Mouse (Mus musculus) stomach, postnatal 0 days (tissue): ENCODE results near the gene Lrig2. TPM values are rescaled to one million over a fixed set of nuclear protein-coding genes. Genes with fewer than 3 reads are reported as not detected.

Source experiments
- ATAC-seq: fragments of 200-750 bp; cut with Nextera tagmentation; 2 replicates; pipeline ENCODE4 v1.8.0; 2017; ENCODE audit not compliant: low FRiP score, low TSS enrichment
- DNase-seq: peaks from one replicate; pipeline ENCODE4 v3.0.0-alpha.2; 2016; ENCODE audit warnings: low spot score
- H3K27ac ChIP-seq: fragments of 300-500 bp; sonication (generic); replicated peaks from 2 replicates; pipeline ENCODE4 v1.5.1; 2014; ENCODE audit warnings: mild to moderate bottlenecking, control low read depth
- H3K27me3 ChIP-seq: fragments of 300-500 bp; sonication (generic); 2 replicates; pipeline ENCODE4 v1.6.1; 2014; ENCODE audit warnings: low read length; ENCODE audit not compliant: control insufficient read depth, insufficient read depth
- H3K36me3 ChIP-seq: fragments of 300-500 bp; sonication (generic); 2 replicates; pipeline ENCODE4 v1.6.1; 2014; ENCODE audit warnings: low read length, mixed read lengths; ENCODE audit not compliant: control insufficient read depth, insufficient read depth
- H3K4me1 ChIP-seq: fragments of 300-500 bp; sonication (generic); replicated peaks from 2 replicates; pipeline ENCODE4 v1.6.1; 2014; ENCODE audit warnings: antibody characterized with exemption; ENCODE audit not compliant: control insufficient read depth, insufficient read depth
- H3K4me2 ChIP-seq: fragments of 300-500 bp; sonication (generic); replicated peaks from 2 replicates; pipeline ENCODE4 v1.6.1; 2014; ENCODE audit warnings: low read depth, mild to moderate bottlenecking, control low read depth, moderate library complexity
- H3K4me3 ChIP-seq: fragments of 300-500 bp; sonication (generic); 2 replicates; pipeline ENCODE4 v1.5.1; 2014; ENCODE audit warnings: low read depth, low read length, control low read depth
- H3K9ac ChIP-seq: fragments of 300-500 bp; sonication (generic); 2 replicates; pipeline ENCODE4 v1.6.1; 2014; ENCODE audit warnings: mild to moderate bottlenecking, low read length, control low read depth, mixed read lengths
- H3K9me3 ChIP-seq: fragments of 300-500 bp; sonication (generic); 2 replicates; pipeline ENCODE4 v1.6.1; 2016; ENCODE audit warnings: low read length; ENCODE audit not compliant: control insufficient read depth
- CTCF ChIP-seq: IDR thresholded peaks from 2 replicates; pipeline ENCODE4 v1.5.1; 2016; ENCODE audit warnings: antibody characterized with exemption, low read depth, mild to moderate bottlenecking, moderate library complexity
- EP300 ChIP-seq: optimal IDR thresholded peaks from 2 replicates; pipeline ENCODE3; 2016; ENCODE audit warnings: antibody characterized with exemption
- WGBS: fragments of 180-500 bp; shearing (Covaris S2); extraction: QIAGEN DNeasy Blood & Tissue Kit; methylation state at CpG from one replicate; pipeline ENCODE4 v1.1.7; 2014; 5-methylcytosine and 5-hydroxymethylcytosine counted together
- polyA plus RNA-seq: library from polyadenylated mRNA; unstranded; fragments of >200 nt; fragmentation: Nextera tagmentation; extraction: Ambion mirVana; gene quantifications from 2 replicates; pipeline ENCODE4 v1.2.1, GENCODE M21; 2015

Lrig2 gene
- polyA plus RNA-seq, 1 experiment from 2014 or later, result 6.0 TPM

DNA sequence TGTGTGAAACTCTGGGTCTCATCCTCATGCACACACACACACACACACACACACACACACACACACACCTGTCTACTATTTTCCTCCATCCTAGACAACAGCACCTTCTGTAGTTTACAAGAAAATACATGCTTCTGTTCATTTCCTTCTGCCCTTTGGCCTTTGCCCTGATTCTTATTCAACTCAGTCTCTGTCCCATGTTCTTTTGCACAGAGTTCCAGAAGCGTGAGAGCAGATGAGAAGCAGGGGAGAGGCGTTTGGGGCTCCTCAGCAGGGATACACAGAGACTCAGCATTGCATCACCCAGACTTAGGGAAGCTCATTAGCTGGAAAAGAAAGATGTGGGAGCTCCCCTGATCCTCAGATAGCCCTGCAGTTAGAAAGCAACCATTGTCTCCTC is 13.8 kb upstream of the Lrig2 start:
- Histone ChIP-seq H3K4me3 (no peak overlapping the region), H3K27ac (peak overlapping the region; percentile 82), H3K4me2 (no peak overlapping the region), H3K9ac (no peak overlapping the region), H3K27me3 (no peaks in the 10 kb centered on the region), H3K9me3 (no peaks in the 10 kb centered on the region), H3K4me1 (no peaks in the 10 kb centered on the region; the same call in 1 of the 2 replicates), H3K36me3 (no peaks in the 10 kb centered on the region)
- TF ChIP-seq EP300, result no peak
- no peak for TF ChIP-seq CTCF
- DNase-seq (no peak), ATAC-seq (no peak)
- 23% methylated on average over 2 of the region's 2 CpGs for WGBS

DNA sequence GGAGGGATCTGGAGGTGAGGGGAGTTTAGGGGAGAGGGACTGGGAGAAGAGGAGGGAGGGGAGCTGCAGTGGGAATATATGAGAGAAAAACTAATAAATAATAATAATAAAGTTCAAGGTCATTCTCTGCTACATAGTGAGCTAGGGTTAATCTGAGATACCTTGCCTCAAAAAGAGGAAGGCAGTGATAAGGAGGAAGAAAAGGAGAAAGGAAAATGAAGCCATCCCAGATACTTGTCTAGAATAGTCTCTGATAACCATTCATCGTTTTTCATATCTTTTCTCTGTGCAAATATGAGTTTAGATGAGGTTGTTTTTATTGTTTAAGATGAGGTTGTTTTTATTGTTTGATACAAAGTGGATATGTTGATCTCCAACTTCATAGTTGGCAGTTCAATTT is 13.3 kb upstream of the Lrig2 start:
- 59% methylated on average over 1 of the region's 1 CpGs for WGBS

DNA sequence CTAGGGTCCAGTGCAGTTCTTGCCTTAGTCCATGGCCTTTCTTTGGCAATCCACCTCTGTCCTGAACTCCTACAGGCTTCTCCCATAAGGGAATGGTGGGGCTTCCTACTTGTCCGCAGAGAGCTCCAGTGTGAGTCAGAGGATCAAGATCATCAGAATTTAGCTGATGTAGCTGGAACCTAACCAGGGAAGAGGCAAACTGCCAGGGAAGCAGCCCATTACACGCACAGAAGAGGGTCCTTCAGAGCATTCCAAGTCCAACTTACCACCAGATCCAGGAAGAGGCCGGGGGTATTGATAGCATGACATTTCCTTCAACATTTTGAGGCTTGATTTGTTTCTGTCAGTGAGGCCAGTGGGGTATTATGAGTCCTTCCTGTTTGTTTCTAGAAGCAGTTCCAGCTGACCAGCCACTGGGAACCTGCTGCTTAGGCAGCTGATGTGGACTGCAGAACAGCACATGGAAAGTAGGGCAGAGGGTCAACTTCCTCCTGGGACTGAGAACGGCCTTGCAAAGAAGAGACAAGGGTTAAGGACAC is 11.7 kb upstream of the Lrig2 start:
- Histone ChIP-seq H3K4me1 (no peaks in the 10 kb centered on the region; the same call in 1 of the 2 replicates), H3K4me2 (no peak overlapping the region), H3K27me3 (no peaks in the 10 kb centered on the region), H3K9ac (no peak overlapping the region; the same call in 1 of the 2 replicates), H3K27ac (peak overlapping the region; percentile 63), H3K36me3 (no peaks in the 10 kb centered on the region), H3K4me3 (no peak overlapping the region), H3K9me3 (no peaks in the 10 kb centered on the region)
- no peak for DNase-seq
- peak; percentile 56; the same call in 1 of the 2 replicates for ATAC-seq
- TF ChIP-seq CTCF, result no peak
- TF ChIP-seq EP300, result no peak
- 43% methylated on average over 4 of the region's 4 CpGs for WGBS

More for the DNA sequence above, 13.3 kb upstream of the Lrig2 start:
- H3K9ac ChIP-seq, result no peak overlapping the region
- H3K36me3 ChIP-seq, result no peaks in the 10 kb centered on the region
- no peak for TF ChIP-seq EP300
- no peak for TF ChIP-seq CTCF
- H3K9me3 ChIP-seq, result no peaks in the 10 kb centered on the region
- DNase-seq (no peak), ATAC-seq (no peak)
- H3K27me3 ChIP-seq, result no peaks in the 10 kb centered on the region
- no peak overlapping the region for H3K4me3 ChIP-seq
- no peak overlapping the region for H3K4me2 ChIP-seq
- no peaks in the 10 kb centered on the region; the same call in 1 of the 2 replicates for H3K4me1 ChIP-seq
- peak overlapping the region; percentile 49; the same call in 1 of the 2 replicates for H3K27ac ChIP-seq

DNA sequence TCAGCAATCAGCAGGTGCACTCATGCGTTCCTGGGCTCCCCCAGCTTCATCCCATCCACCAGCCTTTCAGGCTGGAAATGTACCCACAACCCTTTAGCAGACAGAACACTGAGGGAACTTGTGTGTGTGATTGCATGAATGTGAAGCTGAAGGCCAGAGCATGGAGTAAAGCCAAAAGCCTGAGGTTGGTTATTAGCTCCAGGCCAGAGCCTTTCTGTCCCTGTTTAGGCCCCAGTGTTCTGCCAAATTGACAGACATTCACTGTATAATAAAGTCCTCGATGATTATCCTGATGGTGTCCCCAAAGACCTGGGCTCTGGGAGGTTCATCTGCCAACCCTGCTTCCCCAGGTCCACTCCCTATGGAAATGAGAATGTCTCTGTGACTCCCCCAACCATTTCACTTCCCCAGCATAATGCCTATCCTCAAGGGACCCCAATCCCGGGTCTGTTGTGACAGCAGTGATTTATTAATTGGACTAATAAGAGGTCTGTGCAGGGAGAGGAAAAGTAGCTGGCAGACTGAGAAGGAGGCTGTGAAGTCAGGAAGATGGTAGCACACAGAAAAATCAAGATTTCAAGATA is 9.7 kb upstream of the Lrig2 start:
- H3K27ac ChIP-seq, result no peak overlapping the region
- H3K9me3 ChIP-seq, result no peaks in the 10 kb centered on the region
- ATAC-seq, result no peak
- H3K27me3 ChIP-seq, result no peaks in the 10 kb centered on the region
- no peak overlapping the region for H3K4me3 ChIP-seq
- DNase-seq, result no peak
- WGBS, result 46% methylated on average over 3 of the region's 3 CpGs
- H3K4me2 ChIP-seq, result no peak overlapping the region
- no peaks in the 10 kb centered on the region for H3K36me3 ChIP-seq
- H3K9ac ChIP-seq, result no peak overlapping the region
- H3K4me1 ChIP-seq, result no peaks in the 10 kb centered on the region; the same call in 1 of the 2 replicates
- no peak for TF ChIP-seq CTCF
- no peak for TF ChIP-seq EP300

DNA sequence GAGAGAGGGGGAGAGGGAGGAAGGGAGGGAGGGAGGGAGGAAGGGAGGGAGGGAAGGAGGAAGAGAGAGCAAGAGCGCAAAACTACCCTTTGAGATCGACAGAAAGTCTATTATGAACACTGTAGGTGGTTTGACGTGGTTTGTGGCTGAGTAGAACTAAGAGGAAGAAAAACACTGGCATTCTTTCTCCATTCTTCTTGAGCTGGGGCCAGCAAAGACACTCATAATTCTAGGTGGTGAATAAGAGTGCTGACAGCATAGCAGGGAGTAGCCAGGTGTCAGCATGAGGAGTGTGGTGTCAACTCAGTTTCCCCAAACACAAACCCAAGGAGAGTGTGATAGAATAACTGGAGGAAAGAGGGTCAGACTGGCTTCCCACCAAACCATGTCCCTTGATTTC is 8.8 kb upstream of the Lrig2 start:
- H3K9ac ChIP-seq, result no peak overlapping the region
- no peak for ATAC-seq
- H3K4me2 ChIP-seq, result no peak overlapping the region
- TF ChIP-seq EP300 (no peak), CTCF (no peak)
- no peak overlapping the region for H3K27ac ChIP-seq
- no peak for DNase-seq
- no peaks in the 10 kb centered on the region for H3K36me3 ChIP-seq
- H3K4me3 ChIP-seq, result no peak overlapping the region
- no peaks in the 10 kb centered on the region for H3K27me3 ChIP-seq
- no peaks in the 10 kb centered on the region; the same call in 1 of the 2 replicates for H3K4me1 ChIP-seq
- 53% methylated on average over 3 of the region's 3 CpGs for WGBS
- no peaks in the 10 kb centered on the region for H3K9me3 ChIP-seq

DNA sequence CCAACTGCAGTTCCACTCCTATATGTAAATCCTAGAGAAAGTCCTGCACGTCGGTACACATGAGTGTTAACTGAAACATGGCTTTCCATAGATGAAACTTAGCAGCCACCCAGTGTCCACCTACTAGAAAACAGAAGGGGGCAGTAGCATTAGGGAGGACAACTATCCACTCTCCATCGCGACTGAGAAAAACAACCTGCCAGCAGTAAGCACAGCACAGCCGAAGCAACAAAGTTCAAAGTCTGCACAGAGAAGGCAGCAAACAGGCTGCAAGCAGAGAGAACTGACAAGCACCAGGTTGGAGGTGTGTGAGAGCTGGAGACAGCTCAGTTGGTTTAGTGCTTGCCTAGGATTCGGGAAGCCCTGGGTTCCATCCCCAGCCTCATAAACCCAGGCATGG is 7.2 kb upstream of the Lrig2 start:
- Histone ChIP-seq H3K9ac (no peak overlapping the region), H3K9me3 (no peaks in the 10 kb centered on the region), H3K36me3 (no peaks in the 10 kb centered on the region), H3K27me3 (no peaks in the 10 kb centered on the region), H3K4me1 (no peaks in the 10 kb centered on the region; the same call in 1 of the 2 replicates), H3K4me2 (no peak overlapping the region), H3K27ac (no peak overlapping the region), H3K4me3 (no peak overlapping the region)
- ATAC-seq, result peak; percentile 36; the same call in 1 of the 2 replicates
- DNase-seq, result no peak
- WGBS, result 54% methylated on average over 6 of the region's 6 CpGs
- TF ChIP-seq EP300, result no peak
- TF ChIP-seq CTCF, result peak; percentile 49
